In genomic region chr3:82074201-82074851, GRCm38 (mm10) we compare ENCODE assay signal across 8 mouse cellular contexts. TPM values are rescaled to one million over a fixed set of nuclear protein-coding genes. Genes with fewer than 3 reads are reported as not detected.
A peak's percentile ranks its signal among the peaks of the same experiment; 100 is the strongest.
DNase-seq lines count a peak whose midpoint lies in the region; ATAC-seq and TF ChIP-seq lines count a peak whose summit lies in the region.

TSS of gene Gucy1b1 (minus strand) at chr3:82074689.

- DNase-seq in adrenal gland, postnatal 4 days (ENCODE audit: low spot score in 2 of 2), result peak in 1 of 2 experiments; percentile 8
- DNase-seq in embryonic facial prominence, embryonic 11.5 days (ENCODE audit: low spot score), result peak; percentile 79
- DNase-seq in heart, adult 2 months, result peak; percentile 75 to 81
- peak; percentile 57 for DNase-seq in kidney, adult 11 months
- DNase-seq in left cerebral cortex, postnatal 25 days (ENCODE audit: low spot score in 2 of 2), result peak; percentile 86 to 97
- DNase-seq in right cerebral cortex, postnatal 25 days, result peak; percentile 85
- DNase-seq in adipocyte (ENCODE audit: low spot score), result no peak

- peak within 1 kb of the TSS; percentile 38 for H3K4me3 ChIP-seq in embryonic facial prominence, embryonic 11.5 days (ENCODE audit: low read depth, low read length)
- peak within 1 kb of the TSS; percentile 44 for H3K4me3 ChIP-seq in heart, adult 2 months

- ATAC-seq in embryonic facial prominence, embryonic 11.5 days (replicated peaks; ENCODE audit: insufficient number of reproducible peaks, low FRiP score, low TSS enrichment, low read depth), result peak; percentile 98
- ATAC-seq in megakaryocyte-erythroid progenitor cell, adult 5-6 weeks (replicated peaks; ENCODE audit: low FRiP score, low TSS enrichment, poor library complexity, severe bottlenecking), result peak; percentile 87

- H3K4me1 ChIP-seq in embryonic facial prominence, embryonic 11.5 days (ENCODE audit: control insufficient read depth, insufficient read depth, low read length), result no peaks in the 10 kb centered on the region
- no peaks in the 10 kb centered on the region for H3K4me1 ChIP-seq in heart, adult 2 months (ENCODE audit: control insufficient read depth, insufficient read depth, low read length)

- peak; percentile 87 for TF ChIP-seq POLR2A in heart, adult 2 months (IDR thresholded peaks at IDR 0.05; ENCODE audit: insufficient read depth, low read depth, low read length)

- peak within 1 kb of the TSS; percentile 83 for H3K4me2 ChIP-seq in embryonic facial prominence, embryonic 11.5 days (ENCODE audit: low read depth, low read length)

- H3K27me3 ChIP-seq in embryonic facial prominence, embryonic 11.5 days (ENCODE audit: control insufficient read depth, insufficient read depth, low read length), result peaks cover 4% of the 10 kb centered on the region; the same call in 1 of the 2 replicates
- no peaks in the 10 kb centered on the region for H3K27me3 ChIP-seq in heart, adult 2 months (ENCODE audit: control insufficient read depth, insufficient read depth, low read length)

- no peaks in the 10 kb centered on the region for H3K36me3 ChIP-seq in embryonic facial prominence, embryonic 11.5 days (replicated peaks; ENCODE audit: control insufficient read depth, insufficient read depth, low read depth, low read length)
- H3K36me3 ChIP-seq in heart, adult 2 months (ENCODE audit: control insufficient read depth, insufficient read depth, low read length), result no peaks in the 10 kb centered on the region

- no peak for TF ChIP-seq EP300 in heart, adult 2 months (IDR thresholded peaks at IDR 0.05; ENCODE audit: insufficient read depth, low read depth, low read length)

- H3K79me2 ChIP-seq in heart, adult 2 months (replicated peaks; ENCODE audit: control insufficient read depth, insufficient read depth, low read length), result no peaks in the 10 kb centered on the region

- no peaks in the 10 kb centered on the region for H3K9me3 ChIP-seq in embryonic facial prominence, embryonic 11.5 days (replicated peaks; ENCODE audit: control insufficient read depth, low read length)

- intact Hi-C loops in heart, adult 2 months (cut with DNase I), result loop anchor here (2.0 to 10.0 kb wide), 2 partner anchors 30 to 110 kb away; no protein-coding TSS in a partner anchor
- intact Hi-C loops in left cerebral cortex, postnatal 25 days (cut with DNase I), result loop anchor here (5.0 kb wide), 1 partner anchor 68 kb away; no protein-coding TSS in a partner anchor

- under 1% methylated on average over 25 of the region's 25 CpGs for WGBS in embryonic facial prominence, embryonic 11.5 days
- WGBS in heart, adult 2 months, result 3% methylated on average over 25 of the region's 25 CpGs

- TF ChIP-seq CTCF in heart, adult 2 months (IDR thresholded peaks at IDR 0.05), result no peak

- H3K27ac ChIP-seq in embryonic facial prominence, embryonic 11.5 days (replicated peaks; ENCODE audit: low read depth, low read length), result no peak within 1 kb of the TSS
- H3K27ac ChIP-seq in heart, adult 2 months, result peak within 1 kb of the TSS; percentile 72

- H3K9ac ChIP-seq in embryonic facial prominence, embryonic 11.5 days (replicated peaks; ENCODE audit: low read length), result peak within 1 kb of the TSS; percentile 49
- H3K9ac ChIP-seq in heart, adult 2 months (ENCODE audit: low read depth, low read length), result peak within 1 kb of the TSS; percentile 65

RNA-seq across cellular contexts. Expression of gene Gucy1b1, which starts in this region (rescaled TPM):
- total RNA-seq in adrenal gland, postnatal 4 days (2021), result 10 to 100 TPM; 19.6 to 19.9 TPM
- polyA plus RNA-seq in embryonic facial prominence, embryonic 11.5 days (2014; fragmentation: Nextera tagmentation; extraction: Ambion mirVana), result 6.4 and 8.1 TPM in 2 replicates
- 10 to 100 TPM; 14.7 to 15.1 TPM for total RNA-seq in heart, adult 2 months (2021)
- polyA plus RNA-seq in heart, adult 2 months (2012; rRNA removed), result 9.4 and 18.6 TPM in 2 replicates
- total RNA-seq in left cerebral cortex, postnatal 25 days (2021), result 100 to 1,000 TPM; 164 to 168 TPM
- total RNA-seq in megakaryocyte-erythroid progenitor cell, adult 5-6 weeks (2014; fragmentation: Nextera tagmentation), result not detected in 2 replicates
- 0.04 and 2.1 TPM in 2 replicates for total RNA-seq in megakaryocyte-erythroid progenitor cell, adult 5-6 weeks (2017)

Comparison
In these comparisons a context has a peak if more than half of its experiments do, and no peak if none do; other contexts are left out.
1. RNA of gene Gucy1b1 (total RNA-seq): 164 to 168 TPM in left cerebral cortex, postnatal 25 days; 19.6 to 19.9 TPM in adrenal gland, postnatal 4 days, 14.7 to 15.1 TPM in heart, adult 2 months and 0.04 to 2.1 TPM in megakaryocyte-erythroid progenitor cell, adult 5-6 weeks; every median in the first group is over 4 times any median in the second.